Mouse (Mus musculus): ENCODE results near the gene Psmc5. TPM values are rescaled to one million over a fixed set of nuclear protein-coding genes. Genes with fewer than 3 reads are reported as not detected.
A peak's percentile ranks its signal among the peaks of the same experiment; 100 is the strongest.

Gene Psmc5
- polyA plus RNA-seq, 1 experiment from 2014 or later = 96.6 TPM

DNA sequence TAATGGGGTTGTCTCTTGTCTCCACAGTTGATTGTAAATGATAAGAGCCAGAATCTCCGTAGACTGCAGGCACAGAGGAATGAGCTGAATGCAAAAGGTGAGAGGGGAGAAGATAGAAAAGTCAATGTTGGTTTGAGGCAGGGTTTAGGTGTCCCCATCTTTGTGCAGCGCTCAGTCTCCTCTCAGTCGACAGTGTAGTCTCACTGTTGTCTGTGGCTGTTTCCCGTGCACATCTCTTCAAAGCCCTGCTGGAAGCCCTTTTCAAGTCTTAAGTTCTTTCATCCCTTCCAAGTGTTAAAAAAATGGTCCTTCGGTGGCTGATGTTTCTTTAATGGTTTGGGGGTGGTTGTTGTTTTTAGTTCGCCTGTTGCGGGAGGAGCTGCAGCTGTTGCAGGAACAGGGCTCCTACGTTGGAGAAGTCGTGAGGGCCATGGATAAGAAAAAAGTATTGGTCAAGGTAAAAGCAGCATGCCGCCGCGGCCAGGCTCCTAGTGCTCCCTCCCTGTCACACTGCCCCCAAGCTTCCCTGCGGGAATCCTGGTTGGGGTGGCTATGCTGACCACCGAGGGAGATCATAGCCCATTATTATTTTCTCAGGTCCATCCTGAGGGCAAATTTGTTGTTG lies 5.0 kb downstream of the Psmc5 start:
- no peak overlapping the region for H3K27ac ChIP-seq
- H3K79me2 ChIP-seq (ENCODE audit: inconsistent target) = peaks cover 44% of the 10 kb centered on the region
- H3K36me3 ChIP-seq (ENCODE audit: inconsistent target) = peaks cover 64% of the 10 kb centered on the region
- no peak overlapping the region for H3K4me3 ChIP-seq (ENCODE audit: inconsistent target)
- WGBS (ENCODE audit: missing documents) = 93% methylated on average over 14 of the region's 14 CpGs

DNA sequence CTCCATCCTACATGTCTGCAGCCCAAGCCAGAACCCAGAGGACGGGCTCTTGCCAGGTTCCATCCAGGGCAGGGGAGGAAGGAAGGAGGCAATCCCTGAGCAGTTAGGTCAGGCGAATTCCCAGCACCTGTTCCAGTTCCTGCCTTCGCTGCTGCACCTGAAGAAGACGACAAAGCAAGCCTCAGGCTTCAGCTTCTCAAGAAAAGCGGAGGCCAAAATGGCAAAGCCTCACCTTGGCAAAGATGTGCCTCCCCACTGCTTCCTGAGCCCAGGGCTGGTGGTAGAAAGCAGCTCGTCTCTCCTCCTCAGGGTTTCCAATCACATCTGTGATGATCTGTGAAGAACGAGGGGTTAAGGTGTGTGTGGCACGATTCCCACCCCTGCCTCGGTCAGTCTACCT lies 8.0 kb downstream of the Psmc5 start:
- peaks cover 36% of the 10 kb centered on the region for H3K79me2 ChIP-seq (ENCODE audit: inconsistent target)
- no peak overlapping the region for H3K4me3 ChIP-seq (ENCODE audit: inconsistent target)
- WGBS (ENCODE audit: missing documents) = 98% methylated on average over 9 of the region's 9 CpGs
- H3K36me3 ChIP-seq (ENCODE audit: inconsistent target) = peaks cover 75% of the 10 kb centered on the region
- no peak overlapping the region for H3K27ac ChIP-seq

DNA sequence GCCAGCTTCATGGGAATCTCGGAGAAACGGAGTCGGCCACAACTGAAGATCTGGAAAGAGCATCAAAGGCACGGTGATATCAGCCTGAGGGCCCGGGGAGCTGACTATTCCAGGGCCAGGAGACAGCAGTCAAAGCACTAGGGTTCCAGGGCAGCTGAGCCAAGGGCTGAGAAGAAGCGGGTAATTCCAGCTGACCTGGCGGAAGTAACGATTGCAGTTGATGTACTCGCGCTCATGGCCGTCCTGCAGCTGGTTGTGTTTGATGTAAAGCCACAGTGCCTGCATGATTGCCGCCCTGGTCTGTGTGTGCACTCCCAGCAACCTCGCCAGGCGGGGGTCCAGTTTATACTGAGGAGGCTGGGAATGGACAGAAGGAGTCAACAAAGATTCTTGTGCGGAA lies 9.0 kb downstream of the Psmc5 start:
- H3K4me3 ChIP-seq (ENCODE audit: inconsistent target) = no peak overlapping the region
- peaks cover 38% of the 10 kb centered on the region for H3K79me2 ChIP-seq (ENCODE audit: inconsistent target)
- 95% methylated on average over 15 of the region's 15 CpGs for WGBS (ENCODE audit: missing documents)
- H3K27ac ChIP-seq = no peak overlapping the region
- peaks cover 70% of the 10 kb centered on the region for H3K36me3 ChIP-seq (ENCODE audit: inconsistent target)

DNA sequence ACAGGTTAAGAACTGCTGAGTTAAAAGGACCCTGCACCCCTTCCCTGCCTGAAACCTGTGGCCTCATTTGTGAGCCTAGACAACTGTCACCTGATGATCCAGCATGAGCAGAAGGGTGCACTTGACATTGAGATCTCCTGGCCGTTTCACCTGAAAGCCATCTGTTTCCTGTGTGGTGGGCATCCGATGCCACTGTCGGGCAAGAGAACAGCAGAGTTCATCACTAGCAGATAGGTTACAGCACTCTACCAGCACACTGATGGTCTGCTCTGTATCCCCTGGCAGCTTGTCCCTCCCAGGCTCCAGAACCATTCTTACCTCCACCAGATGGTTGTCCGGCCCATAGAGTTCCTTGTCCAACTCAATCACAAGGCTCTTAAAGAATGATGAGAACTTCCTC lies 9.6 kb downstream of the Psmc5 start:
- peaks cover 68% of the 10 kb centered on the region for H3K36me3 ChIP-seq (ENCODE audit: inconsistent target)
- H3K4me3 ChIP-seq (ENCODE audit: inconsistent target) = no peak overlapping the region
- WGBS (ENCODE audit: missing documents) = 63% methylated on average over 4 of the region's 4 CpGs
- peaks cover 41% of the 10 kb centered on the region for H3K79me2 ChIP-seq (ENCODE audit: inconsistent target)
- H3K27ac ChIP-seq = no peak overlapping the region

DNA sequence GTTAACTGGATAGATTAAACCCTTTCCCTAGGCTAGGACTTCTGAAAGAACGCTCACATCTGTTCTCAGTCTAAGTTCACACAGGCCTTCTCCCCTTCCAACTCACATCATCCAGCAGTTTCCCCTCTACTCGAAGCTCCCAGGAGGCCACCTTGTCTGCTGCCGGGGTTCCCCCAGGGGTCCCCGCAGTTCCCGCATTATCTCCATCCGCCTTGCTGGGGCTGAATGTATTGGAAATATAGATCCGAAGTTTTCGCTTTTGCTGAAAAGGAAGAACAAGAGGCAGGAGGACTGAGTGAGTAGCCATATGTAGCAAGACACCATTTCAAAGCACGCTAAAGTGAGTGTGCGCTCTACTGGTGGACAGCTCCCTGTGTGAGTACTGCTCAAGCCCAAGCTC lies 10.5 kb downstream of the Psmc5 start:
- no peak overlapping the region for H3K4me3 ChIP-seq (ENCODE audit: inconsistent target)
- 97% methylated on average over 10 of the region's 10 CpGs for WGBS (ENCODE audit: missing documents)
- peaks cover 47% of the 10 kb centered on the region for H3K79me2 ChIP-seq (ENCODE audit: inconsistent target)
- H3K36me3 ChIP-seq (ENCODE audit: inconsistent target) = peaks cover 62% of the 10 kb centered on the region
- no peak overlapping the region for H3K27ac ChIP-seq

DNA sequence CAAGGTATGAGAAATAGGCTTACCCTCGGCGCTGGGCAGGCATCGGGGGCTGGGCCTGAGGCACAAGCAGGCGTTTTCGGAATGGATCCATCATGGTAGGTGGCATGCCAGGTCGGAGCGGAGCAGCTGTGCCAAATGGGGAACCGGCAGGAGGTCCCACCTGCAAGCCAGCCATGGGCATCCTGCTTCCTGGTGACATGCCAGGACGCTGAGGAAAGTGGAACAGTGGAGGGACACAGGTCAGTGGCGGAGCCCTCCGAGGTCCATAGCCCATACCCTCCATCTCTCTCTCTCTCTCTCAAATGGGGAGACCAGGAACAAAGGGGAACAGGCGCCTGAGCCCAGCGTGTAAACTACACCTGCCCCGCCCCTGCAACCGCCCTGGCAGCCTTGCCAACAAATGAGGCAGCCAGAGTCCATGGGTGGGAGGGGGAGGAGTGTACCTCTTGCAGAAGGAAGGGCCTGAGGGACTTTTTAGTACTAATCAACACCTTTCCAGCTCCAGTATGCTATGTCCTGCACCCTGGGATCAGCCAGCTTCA lies 11.4 kb downstream of the Psmc5 start:
- Histone ChIP-seq H3K27ac (no peak overlapping the region), H3K4me3 (ENCODE audit: inconsistent target) (no peak overlapping the region), H3K79me2 (ENCODE audit: inconsistent target) (peaks cover 55% of the 10 kb centered on the region), H3K36me3 (ENCODE audit: inconsistent target) (peaks cover 52% of the 10 kb centered on the region)
- WGBS (ENCODE audit: missing documents) = 86% methylated on average over 15 of the region's 15 CpGs

DNA sequence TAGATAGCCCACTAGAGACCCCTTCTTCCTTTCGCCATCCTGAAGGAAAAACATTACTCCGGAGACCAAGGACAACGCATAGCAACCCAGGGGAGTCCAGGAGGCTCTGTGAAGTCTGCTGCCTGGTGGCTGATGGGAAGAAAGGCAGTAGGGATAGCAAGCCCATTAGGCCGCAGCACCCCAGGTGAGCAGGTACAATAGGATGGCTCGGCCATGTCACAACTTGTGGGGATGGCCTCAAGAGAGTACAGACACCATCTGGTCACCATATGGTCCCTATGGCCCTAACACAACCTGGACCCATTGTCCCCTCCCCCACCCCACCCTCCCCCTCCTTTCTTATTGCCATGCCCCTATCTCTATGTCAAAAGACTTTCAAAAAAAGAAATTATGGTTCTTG lies 11.9 kb downstream of the Psmc5 start:
- Histone ChIP-seq H3K27ac (no peak overlapping the region), H3K4me3 (ENCODE audit: inconsistent target) (no peak overlapping the region), H3K36me3 (ENCODE audit: inconsistent target) (peaks cover 47% of the 10 kb centered on the region), H3K79me2 (ENCODE audit: inconsistent target) (peaks cover 55% of the 10 kb centered on the region)
- 93% methylated on average over 5 of the region's 5 CpGs for WGBS (ENCODE audit: missing documents)

DNA sequence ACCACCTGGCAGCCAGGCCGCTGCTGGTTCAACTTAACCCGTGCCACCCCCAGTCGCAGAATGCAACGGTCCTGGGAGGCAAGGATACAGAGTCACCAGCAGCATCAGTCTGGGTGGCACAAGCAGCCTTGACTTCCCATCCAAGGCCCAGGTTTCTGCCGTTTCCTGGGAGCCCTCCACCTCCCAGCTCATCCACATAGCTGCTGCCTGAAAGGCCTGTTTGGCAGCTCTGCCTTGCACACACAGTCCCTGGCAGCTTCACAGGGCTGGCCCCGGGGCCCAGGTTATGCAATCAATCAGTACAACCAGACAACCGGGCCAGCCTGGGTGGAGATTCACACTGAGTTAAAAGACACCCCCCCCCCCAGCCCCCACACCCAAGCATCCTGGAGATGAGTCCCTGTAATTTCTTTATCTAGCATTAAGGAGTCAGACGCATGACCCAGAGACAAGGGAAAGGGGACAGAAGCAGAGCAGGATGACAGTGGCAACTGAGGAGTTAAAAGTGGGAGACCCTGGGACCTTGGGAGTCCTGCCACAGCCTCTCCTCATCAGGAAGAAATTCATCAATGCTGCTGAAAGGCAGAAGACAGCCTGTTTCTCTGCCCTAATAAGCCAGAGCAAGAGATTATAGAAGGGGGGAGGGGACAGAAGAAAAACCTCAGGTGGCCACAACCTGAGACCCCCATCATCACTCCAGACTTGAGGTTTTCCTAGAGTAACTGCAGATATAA lies 12.5 kb downstream of the Psmc5 start:
- WGBS (ENCODE audit: missing documents) = 54% methylated on average over 8 of the region's 8 CpGs
- Histone ChIP-seq H3K27ac (no peak overlapping the region), H3K36me3 (ENCODE audit: inconsistent target) (peaks cover 41% of the 10 kb centered on the region)

DNA sequence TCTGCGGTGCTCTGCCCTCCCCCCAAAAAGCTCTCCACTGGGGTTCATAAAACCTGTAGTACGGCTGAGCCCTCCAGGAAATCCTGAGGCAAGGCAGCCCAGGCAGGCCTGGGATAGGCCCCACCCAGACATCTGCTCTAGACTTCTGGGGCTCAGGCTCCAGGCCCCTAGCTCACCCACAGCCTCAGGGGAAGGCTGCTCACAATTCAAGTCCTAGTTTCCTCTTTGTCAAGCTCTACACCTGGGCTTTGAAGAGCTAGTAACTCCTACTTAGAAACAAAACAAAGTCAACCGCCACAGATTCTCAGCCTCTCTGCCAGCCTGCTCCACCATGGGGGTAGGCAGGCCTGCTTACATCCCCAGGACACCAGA lies 13.1 kb downstream of the Psmc5 start:
- peaks cover 36% of the 10 kb centered on the region for H3K36me3 ChIP-seq (ENCODE audit: inconsistent target)
- peaks cover 55% of the 10 kb centered on the region for H3K79me2 ChIP-seq (ENCODE audit: inconsistent target)
- H3K27ac ChIP-seq = no peak overlapping the region
- no peak overlapping the region for H3K4me3 ChIP-seq (ENCODE audit: inconsistent target)
- WGBS (ENCODE audit: missing documents) = 55% methylated on average over 3 of the region's 3 CpGs

More for the DNA sequence above, 12.5 kb downstream of the Psmc5 start:
- no peak overlapping the region for H3K4me3 ChIP-seq (ENCODE audit: inconsistent target)
- H3K79me2 ChIP-seq (ENCODE audit: inconsistent target) = peaks cover 55% of the 10 kb centered on the region

DNA sequence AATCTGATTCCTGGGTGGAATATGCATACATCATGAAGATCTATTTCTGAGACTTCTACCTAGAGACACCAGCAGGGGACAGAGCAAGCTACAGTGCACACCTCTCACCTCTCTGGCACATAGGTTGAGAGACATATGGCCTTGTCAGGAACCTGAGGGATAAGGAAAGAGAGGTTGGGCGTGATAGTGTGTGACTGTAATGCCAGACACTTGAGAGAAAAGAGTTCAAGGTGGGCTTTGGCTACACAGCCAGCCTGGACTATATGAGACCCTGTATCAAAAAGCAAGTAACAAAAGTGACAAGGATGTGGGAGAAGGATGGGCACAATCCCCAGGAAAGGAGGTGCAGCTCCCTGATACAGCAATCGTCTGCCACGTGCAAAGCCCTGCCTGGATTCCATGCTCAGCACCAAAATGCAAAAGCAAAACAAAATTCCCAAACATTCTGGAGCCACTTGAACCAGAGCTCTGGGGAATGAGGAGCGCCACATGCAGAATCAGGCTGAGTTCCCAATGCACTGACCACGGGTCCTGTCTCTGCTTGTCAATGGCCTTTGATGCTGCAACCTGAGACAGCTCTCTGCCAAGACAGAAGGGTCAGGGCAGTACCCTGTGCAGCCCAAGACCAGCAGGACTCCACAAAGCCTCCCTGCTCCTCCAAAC lies 15.3 kb downstream of the Psmc5 start:
- Histone ChIP-seq H3K79me2 (ENCODE audit: inconsistent target) (peaks cover 55% of the 10 kb centered on the region), H3K36me3 (ENCODE audit: inconsistent target) (peaks cover 16% of the 10 kb centered on the region; the same call in 1 of the 2 replicates), H3K4me3 (ENCODE audit: inconsistent target) (peak overlapping the region; percentile 91), H3K27ac (peak overlapping the region; percentile 58)
- WGBS (ENCODE audit: missing documents) = 37% methylated on average over 5 of the region's 5 CpGs

DNA sequence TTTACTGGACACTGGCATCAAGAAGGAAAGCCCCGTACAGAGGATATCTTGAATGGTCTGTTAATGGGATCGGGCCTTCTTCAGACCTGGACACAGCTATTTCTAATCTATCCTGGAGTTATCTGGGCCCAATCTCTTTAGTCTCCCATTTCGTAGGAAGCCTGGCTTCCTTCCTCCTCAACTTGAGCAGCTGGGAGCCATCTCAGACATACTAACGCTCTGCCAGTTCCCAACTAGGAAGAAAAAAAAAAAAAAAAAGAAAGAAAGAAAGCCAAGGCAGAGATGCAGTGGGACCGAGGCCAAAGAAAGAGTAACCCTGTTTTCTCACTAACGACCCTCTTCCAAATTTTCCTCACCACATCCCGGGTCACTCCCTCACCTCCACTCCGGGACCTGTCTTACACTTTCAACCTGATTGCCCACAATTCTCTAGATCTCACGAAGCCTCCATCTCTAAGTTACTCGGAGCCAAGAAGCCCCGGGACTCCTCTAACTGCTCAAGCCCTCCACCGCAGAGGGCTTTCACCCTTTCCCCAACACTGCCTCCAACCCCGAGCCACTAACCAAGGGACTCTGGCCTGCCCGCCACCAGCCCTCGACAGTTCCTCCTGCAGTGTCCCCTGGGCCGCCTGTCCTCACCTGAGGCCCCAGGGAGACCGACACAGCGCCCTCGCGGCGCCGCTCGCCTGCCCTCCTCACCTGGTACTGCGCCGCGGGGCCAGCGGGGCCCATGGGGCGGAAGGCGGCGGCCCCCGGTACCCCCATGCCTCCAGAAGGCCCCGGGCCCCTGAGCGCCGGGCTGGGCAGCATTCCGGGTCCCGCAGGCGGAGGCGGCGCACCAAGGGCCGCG lies 16.1 kb downstream of the Psmc5 start:
- peaks cover 9% of the 10 kb centered on the region; the same call in 1 of the 2 replicates for H3K36me3 ChIP-seq (ENCODE audit: inconsistent target)
- peaks cover 52% of the 10 kb centered on the region for H3K79me2 ChIP-seq (ENCODE audit: inconsistent target)
- peak overlapping the region; percentile 91 for H3K4me3 ChIP-seq (ENCODE audit: inconsistent target)
- whole genome bisulfite sequencing (ENCODE audit: missing documents) = under 1% methylated on average over 31 of the region's 41 CpGs
- H3K27ac ChIP-seq = peak overlapping the region; percentile 58

DNA sequence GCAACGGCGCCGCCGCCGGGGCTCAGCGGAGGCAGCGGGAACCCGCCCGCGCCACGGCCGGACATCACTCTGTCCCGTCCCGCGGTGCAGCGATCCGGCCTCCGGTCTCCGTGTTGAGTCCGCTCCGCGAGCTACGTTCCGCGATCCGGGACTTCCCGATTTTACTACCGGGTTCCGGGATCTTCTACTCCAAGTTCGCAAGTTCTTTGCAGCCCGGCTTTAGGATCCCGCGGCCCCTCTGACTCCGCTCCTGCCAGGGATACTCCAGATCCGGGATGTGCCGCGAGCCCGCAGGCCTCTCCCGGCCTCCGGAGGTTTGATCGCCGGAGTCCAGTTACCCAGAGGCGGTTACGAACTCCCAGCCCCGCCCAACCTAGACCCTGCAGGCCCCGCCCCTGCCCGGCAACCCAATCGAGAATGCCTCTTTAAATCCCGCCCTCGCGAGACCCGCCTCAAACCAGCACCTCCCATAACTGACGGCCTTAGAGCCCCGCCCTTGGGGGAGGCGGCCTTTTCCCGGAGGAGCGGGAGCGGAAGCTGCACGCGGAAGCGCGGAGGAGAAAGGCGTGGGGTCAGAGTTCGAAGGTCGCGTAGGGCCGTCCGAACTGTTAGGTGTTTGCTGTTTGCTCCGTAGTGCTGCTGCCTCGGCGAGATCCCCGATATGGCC lies 16.8 kb downstream of the Psmc5 start, which contains the start of gene Smarcd2:
Smarcd2 (minus strand) TSS at position 329 of the 667 bp plus-strand sequence.
- peak within 1 kb of the TSS; percentile 91 for H3K4me3 ChIP-seq (ENCODE audit: inconsistent target)
- peak within 1 kb of the TSS; percentile 61 for H3K27ac ChIP-seq
- under 1% methylated on average over 72 of the region's 72 CpGs for WGBS (ENCODE audit: missing documents)
- H3K36me3 ChIP-seq (ENCODE audit: inconsistent target) = peaks cover 1% of the 10 kb centered on the region; the same call in 1 of the 2 replicates
- H3K79me2 ChIP-seq (ENCODE audit: inconsistent target) = peaks cover 44% of the 10 kb centered on the region

DNA sequence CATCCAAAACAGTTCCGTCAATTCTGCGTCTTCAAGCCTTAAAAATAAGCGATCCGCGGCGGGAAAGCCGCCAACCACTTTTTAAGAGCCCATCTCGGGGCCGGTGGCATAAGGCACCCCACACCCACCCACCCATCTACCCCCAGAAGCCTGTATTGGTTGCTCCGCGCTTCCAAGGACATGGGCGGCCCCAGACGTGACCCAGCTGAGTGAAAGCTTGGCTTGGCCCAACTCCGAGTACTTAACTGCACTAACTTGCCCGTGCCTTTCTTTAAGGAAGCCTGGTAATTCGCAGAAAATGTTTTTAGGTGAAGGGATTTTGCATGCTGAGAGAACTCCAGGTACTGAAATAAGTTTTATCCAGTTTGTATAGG lies 17.3 kb downstream of the Psmc5 start:
- 13% methylated on average over 16 of the region's 16 CpGs for WGBS (ENCODE audit: missing documents)
- Histone ChIP-seq H3K4me3 (ENCODE audit: inconsistent target) (peak overlapping the region; percentile 40), H3K27ac (peak overlapping the region; percentile 61), H3K79me2 (ENCODE audit: inconsistent target) (peaks cover 39% of the 10 kb centered on the region), H3K36me3 (ENCODE audit: inconsistent target) (no peaks in the 10 kb centered on the region)
